Comparison of ENCODE assay signal across 23 mouse cellular contexts in the genomic region with DNA sequence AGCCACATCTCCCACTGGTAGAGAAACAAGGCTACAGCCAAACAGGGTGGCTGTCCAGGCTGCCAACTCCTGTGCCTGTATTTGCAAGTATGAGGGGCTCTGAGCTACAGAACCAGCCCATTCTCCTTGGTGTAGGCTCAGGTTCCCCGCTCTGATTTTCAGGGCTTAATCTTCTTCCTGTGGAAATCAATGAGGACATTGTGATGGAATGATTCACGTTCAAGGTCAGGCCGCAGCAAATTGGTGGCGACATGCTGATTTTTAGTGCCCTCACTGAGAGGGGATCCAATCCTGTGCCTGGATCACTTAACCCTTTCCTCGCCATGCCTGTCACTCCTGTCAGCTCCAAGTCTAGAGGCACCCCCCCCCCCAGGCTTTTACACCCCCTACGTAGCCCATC.
DNase-seq lines count a peak whose midpoint lies in the region; ATAC-seq and TF ChIP-seq lines count a peak whose summit lies in the region.
"Had no signal": no experiment of that assay in that cellular context is flagged by ENCODE, and none has a peak within 500 bp of the region (broad histone marks: within the 10 kb centered on the region; RNA-seq: fewer than 3 reads in every experiment).

No protein-coding gene starts in this region.

- peaks cover 7% of the 10 kb centered on the region; the same call in 1 of the 2 replicates for H3K4me1 ChIP-seq in limb, embryonic 14.5 days (ENCODE audit: control insufficient read depth, insufficient read depth, low read length)
- peaks cover 19% of the 10 kb centered on the region for H3K4me1 ChIP-seq in limb, embryonic 10.5 days
- H3K4me1 ChIP-seq in embryonic facial prominence, embryonic 14.5 days (ENCODE audit: control insufficient read depth, insufficient read depth, low read length) = no peaks in the 10 kb centered on the region; the same call in 1 of the 2 replicates
- peaks cover 11% of the 10 kb centered on the region for H3K4me1 ChIP-seq in kidney, embryonic 16.5 days (ENCODE audit: insufficient read depth, low read length)
- H3K4me1 ChIP-seq: limb, embryonic 15.5 days had no signal

- no peak overlapping the region for H3K27ac ChIP-seq in limb, embryonic 14.5 days (replicated peaks; ENCODE audit: low read depth, low read length)
- no peak overlapping the region for H3K27ac ChIP-seq in limb, embryonic 10.5 days
- no peak overlapping the region for H3K27ac ChIP-seq in embryonic facial prominence, embryonic 14.5 days (replicated peaks; ENCODE audit: low read depth, low read length)
- H3K27ac ChIP-seq in kidney, embryonic 16.5 days (ENCODE audit: low read length) = no peak overlapping the region
- H3K27ac ChIP-seq: embryonic facial prominence, embryonic 13.5 days; forebrain, embryonic 13.5 days; hindbrain, postnatal 0 days; kidney, embryonic 15.5 days; limb, embryonic 15.5 days; liver, embryonic 14.5 days had no signal

- H3K27me3 ChIP-seq in limb, embryonic 14.5 days (ENCODE audit: control insufficient read depth, insufficient read depth, low read length) = no peaks in the 10 kb centered on the region
- peaks cover 1% of the 10 kb centered on the region; the same call in 1 of the 2 replicates for H3K27me3 ChIP-seq in limb, embryonic 10.5 days (ENCODE audit: low read depth, poor library complexity, severe bottlenecking)
- no peaks in the 10 kb centered on the region for H3K27me3 ChIP-seq in embryonic facial prominence, embryonic 14.5 days (replicated peaks; ENCODE audit: control insufficient read depth, insufficient read depth, low read length)
- H3K27me3 ChIP-seq in kidney, embryonic 16.5 days (ENCODE audit: insufficient read depth, low read length) = no peaks in the 10 kb centered on the region; the same call in 1 of the 2 replicates
- H3K27me3 ChIP-seq: embryonic facial prominence, embryonic 13.5 days; forebrain, embryonic 13.5 days; kidney, embryonic 15.5 days; limb, embryonic 15.5 days had no signal

- H3K4me3 ChIP-seq in limb, embryonic 14.5 days (replicated peaks; ENCODE audit: low read length) = no peak overlapping the region
- no peak overlapping the region for H3K4me3 ChIP-seq in limb, embryonic 10.5 days
- H3K4me3 ChIP-seq in embryonic facial prominence, embryonic 14.5 days (ENCODE audit: low read depth, low read length) = no peak overlapping the region
- H3K4me3 ChIP-seq in kidney, embryonic 16.5 days (ENCODE audit: low read length) = no peak overlapping the region
- H3K4me3 ChIP-seq: embryonic facial prominence, embryonic 13.5 days; forebrain, embryonic 13.5 days; kidney, embryonic 15.5 days; limb, embryonic 15.5 days had no signal

- H3K9me3 ChIP-seq in limb, embryonic 14.5 days (ENCODE audit: control insufficient read depth, low read length) = no peaks in the 10 kb centered on the region
- no peaks in the 10 kb centered on the region for H3K9me3 ChIP-seq in limb, embryonic 10.5 days (replicated peaks)
- no peaks in the 10 kb centered on the region for H3K9me3 ChIP-seq in embryonic facial prominence, embryonic 14.5 days (ENCODE audit: control insufficient read depth, low read length)
- no peaks in the 10 kb centered on the region for H3K9me3 ChIP-seq in kidney, embryonic 16.5 days (ENCODE audit: low read length)
- H3K9me3 ChIP-seq: embryonic facial prominence, embryonic 13.5 days; forebrain, embryonic 13.5 days; kidney, embryonic 15.5 days; limb, embryonic 15.5 days had no signal

- H3K36me3 ChIP-seq in limb, embryonic 14.5 days (ENCODE audit: control insufficient read depth, insufficient read depth, low read length) = no peaks in the 10 kb centered on the region
- H3K36me3 ChIP-seq in limb, embryonic 10.5 days = no peaks in the 10 kb centered on the region
- H3K36me3 ChIP-seq in embryonic facial prominence, embryonic 14.5 days (ENCODE audit: control insufficient read depth, insufficient read depth, low read length) = no peaks in the 10 kb centered on the region
- no peaks in the 10 kb centered on the region for H3K36me3 ChIP-seq in kidney, embryonic 16.5 days (ENCODE audit: insufficient read depth, low read length)
- H3K36me3 ChIP-seq: embryonic facial prominence, embryonic 13.5 days; kidney, embryonic 15.5 days; limb, embryonic 15.5 days had no signal

- no peak overlapping the region for H3K9ac ChIP-seq in limb, embryonic 14.5 days (ENCODE audit: low read depth, low read length, severe bottlenecking)
- H3K9ac ChIP-seq in embryonic facial prominence, embryonic 14.5 days (ENCODE audit: low read depth, low read length) = no peak overlapping the region
- no peak overlapping the region for H3K9ac ChIP-seq in kidney, embryonic 16.5 days (replicated peaks; ENCODE audit: low read length)
- H3K9ac ChIP-seq: embryonic facial prominence, embryonic 13.5 days; forebrain, embryonic 13.5 days; kidney, embryonic 15.5 days; limb, embryonic 15.5 days; liver, embryonic 14.5 days; lung, embryonic 14.5 days had no signal

- 34% methylated on average over 6 of the region's 6 CpGs for WGBS in limb, embryonic 14.5 days
- WGBS in limb, embryonic 10.5 days = 47% methylated on average over 6 of the region's 6 CpGs
- WGBS in embryonic facial prominence, embryonic 14.5 days = 28% methylated on average over 6 of the region's 6 CpGs
- WGBS in kidney, embryonic 16.5 days = 38% methylated on average over 6 of the region's 6 CpGs

- H3K4me2 ChIP-seq in limb, embryonic 14.5 days (replicated peaks; ENCODE audit: low read depth, low read length, severe bottlenecking) = no peak overlapping the region
- no peak overlapping the region for H3K4me2 ChIP-seq in embryonic facial prominence, embryonic 14.5 days (ENCODE audit: low read depth, low read length)
- no peak overlapping the region for H3K4me2 ChIP-seq in kidney, embryonic 16.5 days (replicated peaks; ENCODE audit: low read depth, low read length)
- H3K4me2 ChIP-seq: embryonic facial prominence, embryonic 13.5 days; forebrain, embryonic 13.5 days; heart, embryonic 11.5 days; kidney, embryonic 15.5 days; limb, embryonic 15.5 days; lung, embryonic 14.5 days had no signal

- ATAC-seq in limb, embryonic 14.5 days (ENCODE audit: low FRiP score, low read depth) = peak; percentile 31; the same call in 1 of the 2 replicates
- no peak for ATAC-seq in embryonic facial prominence, embryonic 14.5 days (ENCODE audit: low read depth)
- ATAC-seq in kidney, embryonic 16.5 days (ENCODE audit: low FRiP score, low TSS enrichment) = no peak
- ATAC-seq: forebrain, embryonic 13.5 days; intestine, embryonic 16.5 days had no signal

- peak; percentile 17 to 54 for DNase-seq in adrenal gland, adult (ENCODE audit: inconsistent age in 2 of 2, low spot score in 1 of 2)
- DNase-seq in adrenal gland, adult 18-20 months (ENCODE audit: low spot score in 2 of 2) = no peak
- DNase-seq in limb, embryonic 14.5 days (ENCODE audit: low spot score) = peak; percentile 28
- DNase-seq in limb, embryonic 10.5 days (ENCODE audit: low spot score) = no peak
- DNase-seq in embryonic facial prominence, embryonic 14.5 days (ENCODE audit: low spot score) = peak; percentile 59
- DNase-seq in urinary bladder, postnatal 4 days (ENCODE audit: low spot score in 2 of 2) = no peak
- DNase-seq: cerebellum, adult 2 months; cerebellum, postnatal 25 days; gastrocnemius, postnatal 10 days; kidney, postnatal 4 days; layer of hippocampus, adult 9-11 months; lung, embryonic 14.5 days; retina, postnatal 1 day; thymus, postnatal 14 days had no signal

- TF ChIP-seq POLR2A in limb, embryonic 14.5 days (IDR thresholded peaks at IDR 0.05; ENCODE audit: borderline replicate concordance, extremely low read depth, insufficient read depth, insufficient read length) = no peak

Comparison
In these comparisons a context has a peak if more than half of its experiments do, and no peak if none do; other contexts are left out.
1. DNase-seq: peak in adrenal gland, adult (2 of 2), limb, embryonic 14.5 days (single experiment) and embryonic facial prominence, embryonic 14.5 days (single experiment); none in adrenal gland, adult 18-20 months (0 of 2), limb, embryonic 10.5 days (single experiment) and urinary bladder, postnatal 4 days (0 of 2).